Mouse (Mus musculus) gastrocnemius, postnatal 14 days (tissue): Measurements from ENCODE around the gene Cryaa. TPM values are rescaled to one million over a fixed set of nuclear protein-coding genes. Genes with fewer than 3 reads are reported as not detected.

ENCODE experiments used
- DNase-seq: peaks from one replicate; pipeline ENCODE4 v3.0.0; 2021; ENCODE audit warnings: mixed read lengths
- intact Hi-C: fragments of 180-260 bp; cut with DNase I; formaldehyde crosslinking; loops from one replicate; pipeline ENCODE4 v1.15.1; 2025; ENCODE audit warnings: low total_unique reads
- long read RNA-seq, 2 experiments: library from polyadenylated mRNA; stranded (forward); transcript quantifications; one replicate each; pipeline ENCODE4 v2.0.0; 2021
- total RNA-seq, 2 experiments: library from RNA; stranded (reverse); gene quantifications; 2 replicates each; pipeline ENCODE4 v1.2.3; 2021

Gene Cryaa
- not detected for total RNA-seq
- long read RNA-seq, experiment 1: 0 reads
- long read RNA-seq, experiment 2: 0 reads

- intact Hi-C loops: no loop called here
- no peak for DNase-seq
Measured at GRCm38 (mm10) chr17:31677507-31677906, at the start of gene Cryaa. Cryaa (plus strand) TSS chr17:31677807.

GRCm38 (mm10) chr17:31627961-31628360 is 49.6 kb upstream of the Cryaa start:
- intact Hi-C loops: no loop called here
- DNase-seq: no peak

GRCm38 (mm10) chr17:31631081-31631800 is 46.4 kb upstream of the Cryaa start:
- intact Hi-C loops: no loop called here

DNA sequence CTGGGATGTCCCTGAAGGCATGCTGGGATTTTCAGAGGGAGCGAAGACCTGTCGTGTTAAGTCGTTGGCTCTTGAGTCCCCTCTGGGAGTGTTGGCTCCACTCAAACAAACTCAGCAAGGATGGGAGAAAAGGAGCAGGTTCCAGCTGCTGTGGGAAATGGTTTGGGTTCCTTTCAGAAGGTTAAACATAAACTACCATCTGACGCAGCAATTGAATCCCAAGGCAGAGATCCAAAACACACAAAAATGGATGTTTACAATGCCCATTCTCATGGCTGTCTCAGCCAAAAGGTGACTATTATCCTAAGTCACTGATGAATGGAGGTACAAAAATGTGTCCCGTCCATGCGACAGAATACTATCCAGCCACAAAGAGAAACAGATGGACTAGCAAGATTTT is 44.6 kb upstream of the Cryaa start:
- intact Hi-C loops: no loop called here
- no peak for DNase-seq

More at GRCm38 (mm10) chr17:31631081-31631800, 46.4 kb upstream of the Cryaa start:
- no peak for DNase-seq

- DNase-seq: no peak
- intact Hi-C loops: no loop called here
Measured at GRCm38 (mm10) chr17:31634896-31635295, 42.7 kb upstream of the Cryaa start.

GRCm38 (mm10) chr17:31635781-31636180 is 41.8 kb upstream of the Cryaa start:
- intact Hi-C loops: no loop called here
- DNase-seq: no peak

- DNase-seq: no peak
- intact Hi-C loops: no loop called here
Measured at GRCm38 (mm10) chr17:31636277-31636941, 41.2 kb upstream of the Cryaa start.

DNA sequence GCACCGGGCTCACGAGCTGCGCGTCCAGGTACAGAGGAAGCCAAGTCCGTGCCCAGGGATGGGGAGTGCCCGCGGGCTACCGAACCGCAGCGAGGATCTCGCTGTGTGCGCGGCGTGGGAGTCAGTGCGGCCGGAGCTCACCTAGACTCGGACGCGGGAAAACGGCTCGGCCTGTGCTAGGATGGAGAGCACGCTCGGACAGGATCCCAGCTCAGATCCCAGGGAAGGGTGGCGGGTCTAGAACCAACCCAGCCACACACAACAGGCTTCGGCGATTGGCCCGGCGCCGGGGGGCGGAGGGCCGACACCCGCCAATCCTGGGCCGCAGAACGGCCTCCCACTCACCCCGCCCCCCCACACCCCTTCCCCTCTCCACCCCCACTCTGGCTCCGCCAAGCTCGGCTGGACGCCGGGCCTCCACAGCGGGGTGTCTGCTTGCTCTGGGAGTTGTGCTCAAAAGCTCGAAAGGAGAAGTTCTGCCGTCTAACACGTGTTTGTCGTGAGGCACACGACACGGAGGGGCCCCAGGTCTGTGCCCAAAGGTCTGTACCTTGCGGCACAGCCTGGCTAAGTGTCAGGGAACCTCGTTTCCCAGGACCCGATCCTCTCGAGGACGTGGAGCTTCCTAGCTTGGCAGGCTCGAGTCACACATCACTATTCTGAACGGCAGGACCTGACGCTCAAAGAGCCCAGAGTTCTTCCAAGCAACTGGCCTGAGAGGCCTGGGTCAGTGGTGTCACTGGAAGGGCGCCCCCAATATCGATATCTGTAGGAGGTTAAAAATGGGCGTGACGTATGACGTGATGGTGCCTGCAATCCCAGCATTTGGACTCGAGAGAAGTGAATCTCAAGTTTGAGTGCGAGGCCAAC is 40.4 kb upstream of the Cryaa start, which contains the start of gene Cbs:
TSS of gene Cbs (minus strand) at position 297 of the 870 bp plus-strand sequence.
- intact Hi-C loops: no loop called here
- peak; percentile 85 for DNase-seq

DNA sequence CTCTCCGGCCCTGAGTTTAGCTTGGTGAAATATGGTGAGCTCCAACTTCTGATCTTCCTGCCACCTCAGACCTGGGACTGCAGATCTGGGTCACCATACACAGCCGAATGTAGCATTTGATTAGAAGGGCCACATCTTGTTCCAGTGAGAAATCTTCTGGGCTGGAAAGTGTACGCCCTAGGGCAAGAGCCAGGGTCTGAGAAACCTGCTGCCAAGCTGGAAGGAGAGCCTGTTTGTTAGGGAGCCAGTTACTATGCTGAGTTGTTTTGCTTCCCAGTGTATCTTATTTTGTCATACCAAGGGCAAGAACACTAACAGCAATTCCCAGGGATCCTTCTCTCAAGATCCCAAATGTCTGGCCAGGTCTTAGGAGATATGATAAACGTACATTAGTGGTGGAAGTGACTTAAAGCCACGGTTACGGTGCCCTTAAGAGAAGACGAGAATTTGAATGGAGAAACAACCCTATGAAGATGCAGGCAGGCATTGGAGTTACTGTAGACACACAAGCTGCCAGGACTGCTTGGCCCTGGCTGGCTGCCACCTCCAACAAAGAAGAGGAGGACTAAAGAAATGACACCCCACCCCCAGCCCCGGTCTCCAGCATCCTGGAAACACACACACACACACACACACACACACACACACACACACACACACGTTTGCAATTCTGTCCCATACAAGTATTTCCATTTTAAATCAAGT is 39.6 kb upstream of the Cryaa start:
- DNase-seq: peak; percentile 52
- intact Hi-C loops: no loop called here

DNA sequence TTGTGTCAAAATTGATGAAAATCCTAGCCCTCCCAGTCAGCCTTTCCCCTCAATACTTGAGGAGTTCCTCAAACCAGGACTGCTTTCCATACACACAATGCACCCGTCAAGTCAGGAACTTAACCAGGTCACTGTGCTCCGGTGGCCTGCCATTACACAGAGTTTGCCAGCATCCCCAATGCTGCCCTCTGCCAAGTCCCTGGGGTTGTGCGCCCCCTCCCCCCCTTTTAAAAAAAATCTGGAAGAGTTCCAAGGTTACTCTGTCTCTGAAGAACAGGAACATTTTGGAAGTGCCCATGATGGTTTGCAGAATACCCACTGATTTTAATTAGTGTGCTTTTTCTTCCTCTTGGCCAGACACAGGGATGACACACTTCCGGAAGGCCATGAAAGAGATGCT is 38.0 kb upstream of the Cryaa start:
- intact Hi-C loops: no loop called here
- no peak for DNase-seq

GRCm38 (mm10) chr17:31642331-31642730 is 35.3 kb upstream of the Cryaa start:
- intact Hi-C loops: no loop called here
- no peak for DNase-seq

DNA sequence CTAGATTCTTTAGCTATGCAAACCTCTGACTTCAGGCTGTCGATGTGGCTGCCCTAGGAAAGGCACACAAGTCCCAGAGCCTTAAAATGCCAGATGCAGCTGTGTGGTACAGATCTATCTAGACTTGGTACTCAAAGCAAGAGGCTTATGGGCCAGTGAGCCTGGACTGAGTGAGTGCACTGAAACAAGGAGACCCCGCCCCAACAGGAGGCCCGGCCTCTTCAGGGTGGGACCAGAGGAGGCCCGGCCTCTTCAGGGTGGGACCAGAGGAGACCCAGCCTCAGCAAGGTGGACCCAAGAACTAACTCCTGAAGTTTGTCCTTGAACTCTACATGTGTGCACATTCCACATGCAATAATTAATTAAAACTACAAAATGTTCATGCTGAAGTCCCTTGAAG is 34.7 kb upstream of the Cryaa start:
- DNase-seq: no peak
- intact Hi-C loops: no loop called here

DNA sequence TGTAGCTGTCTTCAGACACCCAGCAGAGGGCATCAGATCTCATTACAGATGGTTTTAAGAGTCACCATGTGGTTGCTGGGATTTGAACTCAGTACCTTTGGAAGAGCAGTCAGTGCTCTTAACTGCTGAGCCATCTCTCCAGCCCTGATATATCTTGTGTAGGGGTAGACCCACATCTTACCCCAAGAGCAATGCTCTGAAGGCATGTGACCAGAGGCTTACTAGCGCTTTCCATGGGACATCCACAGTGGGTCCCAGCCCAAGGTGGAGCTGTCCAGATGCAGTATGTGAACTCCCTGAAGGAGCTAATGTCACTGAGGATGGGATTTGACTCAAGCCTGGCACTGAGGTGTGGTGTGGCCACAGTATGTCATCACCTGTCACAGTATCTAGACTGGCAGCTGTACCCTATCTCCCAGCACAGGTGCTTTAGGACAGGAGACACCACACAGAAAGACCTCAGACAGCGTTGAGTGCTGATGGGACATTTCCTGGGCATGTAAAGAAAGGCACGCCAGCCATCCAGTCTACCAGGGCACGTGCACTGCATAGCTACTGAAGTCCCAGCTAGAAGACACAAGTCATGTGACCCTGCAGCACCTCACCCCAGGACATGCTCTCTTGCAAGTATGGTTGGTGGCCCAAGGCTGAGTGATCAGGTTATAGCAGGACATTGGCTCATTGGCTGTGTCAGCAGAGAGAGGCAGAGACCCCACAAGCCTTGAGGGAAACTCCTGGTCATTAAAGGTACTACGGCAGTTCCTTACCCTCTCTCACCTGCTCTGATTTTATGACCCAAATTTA is 31.2 kb upstream of the Cryaa start:
- no peak for DNase-seq

GRCm38 (mm10) chr17:31652152-31652551 is 25.5 kb upstream of the Cryaa start:
- no peak for DNase-seq
- intact Hi-C loops: loop anchor here (10.0 kb wide), 1 partner anchor 87 kb away; the partner anchor contains the start of gene Pknox1

More for the DNA sequence above, 31.2 kb upstream of the Cryaa start:
- intact Hi-C loops: no loop called here

DNA sequence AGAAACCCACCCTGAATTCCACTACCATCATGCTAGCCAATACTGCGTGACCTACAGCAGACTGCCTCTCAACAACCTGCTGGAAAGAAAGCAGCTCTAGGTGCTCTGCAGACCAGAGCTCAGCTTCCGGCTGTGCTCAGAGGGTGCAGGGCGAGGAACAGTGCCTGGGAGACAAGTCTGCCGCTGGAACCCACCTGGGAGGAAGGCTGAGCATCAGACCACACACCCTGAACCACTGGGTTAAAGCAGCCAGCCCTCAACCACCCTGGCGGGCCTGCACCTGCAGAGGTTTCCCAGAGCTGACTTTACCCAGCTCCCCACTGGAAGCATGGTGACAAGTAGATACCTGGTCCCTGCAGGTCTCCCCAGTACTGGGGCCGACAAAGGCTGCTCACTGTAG is 24.3 kb upstream of the Cryaa start:
- no peak for DNase-seq
- intact Hi-C loops: loop anchor here (10.0 kb wide), 1 partner anchor 88 kb away; the partner anchor contains the start of gene Pknox1

DNA sequence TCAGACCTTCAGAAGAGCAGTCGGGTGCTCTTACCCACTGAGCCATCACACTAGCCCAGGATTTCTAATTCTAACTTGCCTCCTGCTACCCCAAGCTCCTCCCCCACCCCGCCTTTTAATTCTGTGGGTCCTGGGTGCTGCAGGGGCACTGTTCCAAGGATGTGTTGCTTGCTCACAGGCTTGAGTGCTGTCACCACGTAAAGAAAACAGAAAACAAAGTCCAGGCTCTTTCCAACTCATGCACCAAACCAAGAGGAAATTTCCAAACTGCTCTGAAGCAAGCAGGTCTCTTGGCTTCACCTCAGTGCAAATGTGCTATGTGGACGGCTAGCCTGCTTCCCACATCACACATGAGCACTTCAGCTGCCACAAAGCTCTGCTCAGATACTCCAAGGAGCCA is 22.2 kb upstream of the Cryaa start:
- DNase-seq: no peak
- intact Hi-C loops: loop anchor here (5.0 to 10.0 kb wide), 2 partner anchors 91 to 138 kb away; partner anchors contain the start of genes Pknox1 and Wdr4

DNA sequence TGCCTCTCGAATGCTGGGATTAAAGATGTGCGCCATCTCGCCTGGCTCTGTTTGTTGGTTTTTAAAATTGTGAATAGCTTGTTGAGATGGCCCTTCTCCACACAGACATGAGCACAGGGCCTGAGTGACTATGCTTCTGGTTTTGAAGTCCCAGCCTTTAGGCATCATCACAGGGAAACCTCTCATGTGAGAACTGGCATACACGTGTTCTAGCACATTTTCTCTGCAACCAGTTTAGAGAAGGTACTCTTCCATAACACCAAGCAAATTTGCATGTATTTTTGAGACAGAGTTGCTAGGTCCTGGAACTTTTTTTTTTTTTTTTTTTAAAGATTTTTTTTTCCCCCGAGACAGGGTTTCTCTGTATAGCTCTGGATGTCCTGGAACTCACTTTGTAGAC is 20.9 kb upstream of the Cryaa start:
- intact Hi-C loops: loop anchor here (5.0 to 10.0 kb wide), 2 partner anchors 92 to 139 kb away; partner anchors contain the start of genes Pknox1 and Wdr4
- DNase-seq: no peak
